Mouse (Mus musculus) embryonic facial prominence, embryonic 12.5 days (tissue): Measurements from ENCODE around the gene Acer3. TPM values are rescaled to one million over a fixed set of nuclear protein-coding genes. Genes with fewer than 3 reads are reported as not detected.

Source experiments
- ATAC-seq: fragments of 200-750 bp; cut with Nextera tagmentation; 2 replicates; pipeline ENCODE4 v1.8.0; 2017; ENCODE audit not compliant: insufficient number of reproducible peaks, insufficient read depth, low FRiP score, low TSS enrichment
- H3K27ac ChIP-seq: fragments of 300-500 bp; sonication (generic); 2 replicates; pipeline ENCODE4 v1.5.1; 2016; ENCODE audit warnings: mild to moderate bottlenecking
- H3K27me3 ChIP-seq: fragments of 300-500 bp; sonication (generic); 2 replicates; pipeline ENCODE4 v1.6.1; 2016; ENCODE audit warnings: mild to moderate bottlenecking, moderate library complexity
- H3K36me3 ChIP-seq: fragments of 300-500 bp; sonication (generic); 2 replicates; pipeline ENCODE4 v1.6.1; 2016; ENCODE audit warnings: mild to moderate bottlenecking
- H3K4me1 ChIP-seq: fragments of 300-500 bp; sonication (generic); 2 replicates; pipeline ENCODE4 v1.6.1; 2016
- H3K4me2 ChIP-seq: fragments of 300-500 bp; sonication (generic); replicated peaks from 2 replicates; pipeline ENCODE4 v1.6.1; 2016; ENCODE audit warnings: mild to moderate bottlenecking, moderate library complexity
- H3K4me3 ChIP-seq: fragments of 300-500 bp; sonication (generic); 2 replicates; pipeline ENCODE4 v1.5.1; 2016; ENCODE audit warnings: mild to moderate bottlenecking
- H3K9ac ChIP-seq: fragments of 300-500 bp; sonication (generic); 2 replicates; pipeline ENCODE4 v1.6.1; 2016; ENCODE audit warnings: mild to moderate bottlenecking, moderate library complexity
- H3K9me3 ChIP-seq: fragments of 300-500 bp; sonication (generic); 2 replicates; pipeline ENCODE4 v1.6.1; 2016; ENCODE audit warnings: mild to moderate bottlenecking, moderate library complexity
- WGBS: fragments of 180-500 bp; shearing (Covaris S2); methylation state at CpG from one replicate; pipeline ENCODE4 v1.1.7; 2016; 5-methylcytosine and 5-hydroxymethylcytosine counted together
- polyA plus RNA-seq: library from polyadenylated mRNA; unstranded; fragments of >200 nt; fragmentation: Nextera tagmentation; extraction: Ambion mirVana; gene quantifications from 2 replicates; pipeline ENCODE4 v1.2.1, GENCODE M21; 2016

Gene Acer3
- polyA plus RNA-seq, 1 experiment from 2014 or later = 24.1 TPM

DNA sequence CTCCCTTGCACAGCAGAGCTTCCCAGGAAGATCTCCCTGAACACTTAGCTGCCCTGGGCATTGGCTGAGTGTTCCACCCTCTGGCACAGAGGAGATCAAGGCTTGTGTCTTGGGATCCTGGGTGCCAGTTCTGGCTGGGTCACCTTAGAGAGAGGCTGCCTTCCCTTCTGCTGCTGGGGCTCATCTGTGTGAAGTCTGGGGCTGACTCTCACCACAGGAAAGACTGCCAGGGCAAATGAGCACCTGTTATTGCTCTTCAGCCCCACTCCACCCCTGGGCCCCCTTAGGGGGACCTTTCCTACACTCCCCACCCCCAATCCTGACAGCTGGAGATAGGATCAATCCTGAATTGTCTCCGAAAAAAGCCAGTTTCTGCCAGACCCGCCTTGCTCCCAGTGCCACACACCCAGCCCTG lies 143.9 kb downstream of the Acer3 start:
- peak overlapping the region; percentile 67; the same call in 1 of the 2 replicates for H3K9ac ChIP-seq

DNA sequence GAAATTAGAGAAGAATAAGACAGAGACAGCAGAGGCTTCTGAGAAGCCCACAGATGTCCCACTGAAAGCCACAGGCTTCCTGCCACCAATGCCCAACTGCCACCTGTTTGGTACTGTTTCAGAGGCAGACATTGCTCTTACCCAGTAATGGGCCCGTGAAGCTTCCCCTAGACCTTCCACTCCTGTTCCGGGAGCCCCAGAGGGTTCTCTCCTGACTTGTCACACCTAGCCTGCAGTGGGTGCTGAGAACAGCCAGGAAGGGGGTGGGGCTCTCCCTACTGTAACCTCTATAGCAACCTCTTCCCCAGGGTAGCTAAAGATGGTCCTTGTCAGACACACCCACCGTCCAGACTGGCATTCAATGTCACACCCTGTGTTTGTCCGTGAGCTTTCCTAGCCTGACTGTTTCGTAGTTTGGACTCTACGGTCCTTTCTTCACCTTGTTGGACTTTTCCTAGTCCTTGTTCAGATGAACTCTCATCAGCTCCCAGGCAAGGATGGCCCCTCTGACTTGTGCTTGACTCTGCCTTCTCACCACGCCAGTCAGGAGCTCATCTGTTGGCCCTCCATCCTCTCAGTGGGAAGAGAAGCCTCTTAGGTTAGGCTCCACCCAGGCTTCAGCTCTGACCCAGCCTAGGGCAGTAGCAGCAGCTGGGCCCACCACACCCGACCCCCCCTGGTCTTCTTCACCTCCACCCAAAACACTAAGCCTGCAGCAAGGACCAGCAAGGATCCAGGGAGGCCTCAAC lies 144.5 kb downstream of the Acer3 start:
- WGBS = 80% methylated on average over 8 of the region's 8 CpGs
- Histone ChIP-seq H3K4me3 (peak overlapping the region; percentile 75; the same call in 1 of the 2 replicates), H3K4me2 (peak overlapping the region; percentile 87; the same call in 1 of the 2 replicates), H3K9me3 (no peaks in the 10 kb centered on the region), H3K36me3 (no peaks in the 10 kb centered on the region), H3K4me1 (peaks cover 12% of the 10 kb centered on the region), H3K27me3 (no peaks in the 10 kb centered on the region; the same call in 1 of the 2 replicates), H3K27ac (peak overlapping the region; percentile 30; the same call in 1 of the 2 replicates), H3K9ac (no peak overlapping the region)
- ATAC-seq = no peak

More for the DNA sequence above, 143.9 kb downstream of the Acer3 start:
- Histone ChIP-seq H3K27ac (no peak overlapping the region), H3K4me2 (peak overlapping the region; percentile 87), H3K4me1 (peaks cover 9% of the 10 kb centered on the region), H3K9me3 (no peaks in the 10 kb centered on the region), H3K27me3 (no peaks in the 10 kb centered on the region; the same call in 1 of the 2 replicates), H3K36me3 (no peaks in the 10 kb centered on the region), H3K4me3 (peak overlapping the region; percentile 75)
- no peak for ATAC-seq
- 50% methylated on average over 2 of the region's 2 CpGs for WGBS

DNA sequence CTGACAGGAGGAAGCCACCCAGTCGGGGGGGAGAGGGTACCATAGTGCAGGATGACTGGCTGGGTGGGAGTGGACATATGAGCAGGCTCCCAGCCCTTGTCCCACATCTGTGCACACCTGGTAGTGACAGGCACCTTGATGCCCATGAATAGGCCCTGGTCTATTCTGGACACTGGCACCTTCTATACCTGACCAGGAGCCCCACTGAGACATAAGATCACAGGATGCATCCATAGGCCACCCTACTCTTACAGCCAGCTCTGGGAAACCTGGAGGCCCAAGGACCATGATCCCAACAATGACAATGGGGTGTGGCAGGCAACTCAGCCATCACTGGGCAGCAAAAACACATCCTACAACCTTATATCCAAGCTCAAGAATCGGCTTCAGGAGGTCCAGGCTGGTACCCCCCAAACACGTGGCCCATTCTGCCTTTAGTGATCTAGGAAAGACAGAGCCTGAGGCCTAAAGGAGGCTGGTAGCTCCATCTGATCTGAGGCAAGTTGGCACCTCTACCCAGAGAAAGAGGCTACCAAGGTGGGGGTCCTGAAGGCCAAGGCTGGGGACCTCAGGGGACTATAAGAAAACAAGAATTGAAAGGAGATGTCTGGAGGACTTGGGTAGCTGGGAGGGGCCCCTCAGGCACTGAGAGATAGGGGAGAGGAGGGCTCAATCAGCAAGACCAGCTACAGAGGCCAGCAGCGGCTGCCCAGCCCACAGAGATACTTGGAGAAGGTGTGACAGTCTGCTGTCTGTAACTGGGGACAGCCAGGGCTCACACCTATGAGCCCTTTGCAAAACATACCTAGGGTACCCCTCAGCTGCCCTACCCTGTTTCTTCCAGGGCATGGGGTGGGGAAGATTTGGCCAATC lies 145.9 kb downstream of the Acer3 start:
- WGBS = 81% methylated on average over 4 of the region's 4 CpGs
- no peak overlapping the region for H3K4me2 ChIP-seq
- no peak for ATAC-seq
- no peaks in the 10 kb centered on the region for H3K9me3 ChIP-seq
- H3K27ac ChIP-seq = no peak overlapping the region
- H3K36me3 ChIP-seq = no peaks in the 10 kb centered on the region
- H3K4me1 ChIP-seq = peaks cover 22% of the 10 kb centered on the region
- no peak overlapping the region for H3K9ac ChIP-seq
- H3K27me3 ChIP-seq = no peaks in the 10 kb centered on the region; the same call in 1 of the 2 replicates
- no peak overlapping the region for H3K4me3 ChIP-seq

GRCm38 (mm10) chr7:98173408-98173807 lies 147.6 kb downstream of the Acer3 start:
- WGBS = 51% methylated on average over 4 of the region's 4 CpGs
- H3K4me2 ChIP-seq = no peak overlapping the region
- ATAC-seq = no peak
- no peaks in the 10 kb centered on the region for H3K36me3 ChIP-seq
- H3K27me3 ChIP-seq = no peaks in the 10 kb centered on the region; the same call in 1 of the 2 replicates
- H3K9ac ChIP-seq = no peak overlapping the region
- H3K27ac ChIP-seq = no peak overlapping the region
- no peak overlapping the region for H3K4me3 ChIP-seq
- no peaks in the 10 kb centered on the region for H3K9me3 ChIP-seq
- peaks cover 22% of the 10 kb centered on the region for H3K4me1 ChIP-seq

DNA sequence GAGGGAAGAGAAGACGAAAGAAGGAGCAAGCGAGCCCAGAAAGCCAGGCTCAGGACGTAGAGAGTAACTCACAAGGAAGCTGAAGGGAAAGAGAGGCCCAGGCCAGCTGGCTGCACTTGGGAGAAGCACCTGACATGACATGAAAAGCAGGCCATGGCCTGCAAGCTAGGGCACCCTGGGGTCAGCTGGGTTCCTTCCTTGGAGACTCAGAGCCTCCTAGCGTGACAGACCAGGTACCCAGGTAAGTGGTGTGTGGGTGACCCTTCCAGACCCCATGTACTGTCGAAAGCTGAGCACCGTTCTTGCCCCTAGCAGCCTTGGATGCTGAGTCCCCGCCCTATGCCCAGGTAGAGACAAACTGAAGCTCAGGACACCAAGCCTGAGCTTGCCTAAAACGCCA lies 148.3 kb downstream of the Acer3 start:
- Histone ChIP-seq H3K27me3 (no peaks in the 10 kb centered on the region; the same call in 1 of the 2 replicates), H3K27ac (no peak overlapping the region), H3K4me1 (peaks cover 19% of the 10 kb centered on the region), H3K4me2 (no peak overlapping the region), H3K36me3 (no peaks in the 10 kb centered on the region), H3K9me3 (no peaks in the 10 kb centered on the region), H3K4me3 (no peak overlapping the region), H3K9ac (no peak overlapping the region)
- WGBS = 80% methylated on average over 8 of the region's 8 CpGs
- no peak for ATAC-seq

DNA sequence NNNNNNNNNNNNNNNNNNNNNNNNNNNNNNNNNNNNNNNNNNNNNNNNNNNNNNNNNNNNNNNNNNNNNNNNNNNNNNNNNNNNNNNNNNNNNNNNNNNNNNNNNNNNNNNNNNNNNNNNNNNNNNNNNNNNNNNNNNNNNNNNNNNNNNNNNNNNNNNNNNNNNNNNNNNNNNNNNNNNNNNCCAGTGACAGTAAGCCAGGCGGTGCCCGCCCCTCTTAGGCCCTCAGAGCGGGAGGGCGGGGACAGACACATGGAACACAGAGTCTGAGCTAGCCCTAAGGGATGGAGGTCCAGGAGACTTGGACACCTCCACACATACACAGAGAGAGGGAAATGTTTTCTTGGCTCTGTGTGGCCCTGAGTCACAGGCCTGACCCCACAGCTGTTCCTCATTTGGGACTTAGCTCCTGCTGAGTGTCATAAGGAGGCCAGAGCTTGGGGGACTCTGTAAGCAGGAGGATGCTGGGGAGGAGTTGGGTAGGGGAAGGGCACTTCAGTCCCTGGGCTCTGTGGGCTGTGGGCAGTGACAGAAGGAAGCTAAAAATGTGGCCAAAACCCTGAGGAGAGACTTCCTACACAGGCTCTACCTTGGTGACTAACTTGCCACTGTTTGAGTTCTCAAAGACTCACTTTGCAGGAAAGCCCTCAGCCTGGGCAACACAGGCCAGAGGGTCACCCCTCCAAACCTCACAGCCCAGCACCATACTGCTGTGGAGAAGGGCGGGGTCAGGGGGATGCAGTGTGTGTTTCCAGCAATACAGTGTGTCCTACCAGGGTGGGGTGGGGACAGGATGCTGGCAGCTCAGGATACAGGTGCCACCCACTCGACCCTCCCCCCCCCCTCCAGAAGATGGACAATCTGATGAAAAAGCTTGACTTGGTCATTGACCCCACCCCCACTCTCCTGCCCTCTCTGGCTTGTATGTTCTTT lies 149.6 kb downstream of the Acer3 start:
- H3K27me3 ChIP-seq = no peaks in the 10 kb centered on the region; the same call in 1 of the 2 replicates
- peaks cover 13% of the 10 kb centered on the region for H3K4me1 ChIP-seq
- H3K9me3 ChIP-seq = no peaks in the 10 kb centered on the region
- no peak overlapping the region for H3K4me2 ChIP-seq
- peak overlapping the region; percentile 27; the same call in 1 of the 2 replicates for H3K9ac ChIP-seq
- no peaks in the 10 kb centered on the region for H3K36me3 ChIP-seq
- ATAC-seq = peak; percentile 44; the same call in 1 of the 2 replicates
- peak overlapping the region; percentile 51; the same call in 1 of the 2 replicates for H3K27ac ChIP-seq
- no peak overlapping the region for H3K4me3 ChIP-seq
- 45% methylated on average over 6 of the region's 6 CpGs for WGBS

GRCm38 (mm10) chr7:98164999-98165528 lies 155.9 kb downstream of the Acer3 start:
- Histone ChIP-seq H3K27ac (0 out of 2 replicates have a peak overlapping the region, but pooled peaks have one; percentile 31), H3K9me3 (no peaks in the 10 kb centered on the region), H3K4me1 (peaks cover 19% of the 10 kb centered on the region), H3K9ac (no peak overlapping the region), H3K36me3 (no peaks in the 10 kb centered on the region), H3K27me3 (no peaks in the 10 kb centered on the region), H3K4me2 (no peak overlapping the region), H3K4me3 (no peak overlapping the region)
- no peak for ATAC-seq
- WGBS = 62% methylated on average over 10 of the region's 10 CpGs

- H3K27me3 ChIP-seq = no peaks in the 10 kb centered on the region
- no peaks in the 10 kb centered on the region for H3K36me3 ChIP-seq
- H3K27ac ChIP-seq = 0 out of 2 replicates have a peak overlapping the region, but pooled peaks have one; percentile 31
- H3K4me2 ChIP-seq = no peak overlapping the region
- WGBS = 70% methylated on average over 9 of the region's 9 CpGs
- H3K4me1 ChIP-seq = peaks cover 24% of the 10 kb centered on the region
- H3K4me3 ChIP-seq = no peak overlapping the region
- H3K9me3 ChIP-seq = no peaks in the 10 kb centered on the region
- H3K9ac ChIP-seq = no peak overlapping the region
- no peak for ATAC-seq
Observed at GRCm38 (mm10) chr7:98164382-98164998, 156.5 kb downstream of the Acer3 start.

GRCm38 (mm10) chr7:98163700-98164099 lies 157.3 kb downstream of the Acer3 start:
- Histone ChIP-seq H3K4me2 (no peak overlapping the region), H3K36me3 (no peaks in the 10 kb centered on the region), H3K27me3 (no peaks in the 10 kb centered on the region), H3K9ac (no peak overlapping the region), H3K27ac (no peak overlapping the region), H3K9me3 (no peaks in the 10 kb centered on the region), H3K4me1 (peaks cover 29% of the 10 kb centered on the region), H3K4me3 (no peak overlapping the region)
- no peak for ATAC-seq
- 56% methylated on average over 3 of the region's 3 CpGs for WGBS

DNA sequence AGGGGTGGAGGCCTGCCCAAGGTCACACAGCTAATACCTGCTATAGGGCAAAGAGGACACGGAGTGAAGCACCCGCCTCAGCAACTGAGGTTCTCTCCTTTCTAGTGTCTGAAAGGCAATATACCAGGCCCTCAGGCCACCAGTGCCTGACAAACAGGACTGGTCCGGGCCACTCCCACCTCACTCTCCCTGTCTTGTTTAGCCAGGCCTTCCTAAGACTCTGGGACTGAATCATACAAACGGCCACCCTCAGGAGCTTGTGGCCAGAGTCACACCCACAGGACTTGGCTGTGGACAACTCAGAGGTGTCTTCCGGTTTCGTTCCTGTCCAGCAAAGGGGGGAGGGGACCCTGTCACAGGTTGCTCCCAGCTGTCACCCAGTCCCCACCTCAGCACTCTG lies 158.8 kb downstream of the Acer3 start:
- H3K27ac ChIP-seq = no peak overlapping the region

More for the DNA sequence above, 158.8 kb downstream of the Acer3 start:
- Histone ChIP-seq H3K4me2 (no peak overlapping the region), H3K4me3 (no peak overlapping the region), H3K9ac (no peak overlapping the region), H3K9me3 (no peaks in the 10 kb centered on the region), H3K36me3 (no peaks in the 10 kb centered on the region), H3K4me1 (peaks cover 30% of the 10 kb centered on the region), H3K27me3 (no peaks in the 10 kb centered on the region)
- whole genome bisulfite sequencing = 71% methylated on average over 6 of the region's 6 CpGs
- ATAC-seq = no peak
